Mouse (Mus musculus) layer of hippocampus, adult 8-10 months (tissue): Measurements from ENCODE around the gene Nol9. TPM values are rescaled to one million over a fixed set of nuclear protein-coding genes. Genes with fewer than 3 reads are reported as not detected.
"Not testable (repeated sequence)": the region's sequence is repeated elsewhere in the genome, so short reads cannot be mapped to it uniquely, and the experiment has no call there.

Experiments used
- DNase-seq, 2 experiments: peaks; one replicate each; pipeline ENCODE4 v3.0.0; 2022; ENCODE audit warnings: low spot score in 2 of 2
- total RNA-seq, 4 experiments: library from RNA; stranded (reverse); gene quantifications; 2 replicates each; pipeline ENCODE4 v1.2.4; 2022

Nol9 gene
- total RNA-seq, 4 experiments from 2014 or later = 18.3 to 21.0 (median 19.9) TPM

- DNase-seq = no peak
Measured at GRCm38 (mm10) chr4:152010091-152010706, 28.9 kb upstream of the Nol9 start.

GRCm38 (mm10) chr4:152010707-152011134 is 28.4 kb upstream of the Nol9 start:
- no peak for DNase-seq

GRCm38 (mm10) chr4:152011171-152011760 is 27.9 kb upstream of the Nol9 start:
- DNase-seq = no peak

GRCm38 (mm10) chr4:152012109-152012508 is 27.0 kb upstream of the Nol9 start:
- no peak for DNase-seq

- no peak for DNase-seq
Measured at GRCm38 (mm10) chr4:152013036-152013813, 25.9 kb upstream of the Nol9 start.

- DNase-seq = no peak
Measured at GRCm38 (mm10) chr4:152019073-152019472, 20.0 kb upstream of the Nol9 start.

GRCm38 (mm10) chr4:152020024-152020423 is 19.1 kb upstream of the Nol9 start:
- no peak for DNase-seq

GRCm38 (mm10) chr4:152021568-152022097 is 17.5 kb upstream of the Nol9 start:
- no peak for DNase-seq

- peak in 1 of 2 experiments; percentile 4 for DNase-seq
Measured at GRCm38 (mm10) chr4:152022506-152022905, 16.6 kb upstream of the Nol9 start.

GRCm38 (mm10) chr4:152024525-152024924 is 14.6 kb upstream of the Nol9 start:
- no peak for DNase-seq

GRCm38 (mm10) chr4:152026751-152027508 is 12.2 kb upstream of the Nol9 start:
- no peak for DNase-seq

GRCm38 (mm10) chr4:152027524-152027923 is 11.6 kb upstream of the Nol9 start, which contains the start of gene Zbtb48:
Zbtb48 (minus strand) TSS chr4:152027671.
- peak; percentile 96 to 97 for DNase-seq

- DNase-seq = no peak
Measured at GRCm38 (mm10) chr4:152028456-152028855, 10.7 kb upstream of the Nol9 start.

- DNase-seq = no peak
Measured at GRCm38 (mm10) chr4:152029087-152029486, 10.0 kb upstream of the Nol9 start.

GRCm38 (mm10) chr4:152029997-152030396 is 9.1 kb upstream of the Nol9 start:
- DNase-seq = no peak

- no peak for DNase-seq
Measured at GRCm38 (mm10) chr4:152032922-152033321, 6.2 kb upstream of the Nol9 start.

- DNase-seq = not testable (repeated sequence)
Measured at GRCm38 (mm10) chr4:152036464-152036863, 2.7 kb upstream of the Nol9 start.

- DNase-seq = no peak
Measured at GRCm38 (mm10) chr4:152038225-152038984, 716 bp upstream of the Nol9 start, which contains the start of gene Tas1r1. Tas1r1 (minus strand) TSS chr4:152038568.

- DNase-seq = no peak
Measured at GRCm38 (mm10) chr4:152039831-152040310, 750 bp downstream of the Nol9 start.

- DNase-seq = no peak
Measured at GRCm38 (mm10) chr4:152041924-152042641, 3.0 kb downstream of the Nol9 start.
